Mouse (Mus musculus) liver, postnatal 0 days (tissue): ENCODE results near the gene Hacd2.

Experiments
- CTCF ChIP-seq: sonication (generic); IDR thresholded peaks from 2 replicates; pipeline ENCODE4 v1.5.1; 2016; ENCODE audit warnings: antibody characterized with exemption, low read depth
- EP300 ChIP-seq: IDR thresholded peaks from 2 replicates; pipeline ENCODE4 v1.6.1; 2016; ENCODE audit warnings: antibody characterized with exemption, low read depth, mild to moderate bottlenecking

- TF ChIP-seq CTCF (no peak), EP300 (no peak)
Observed at GRCm38 (mm10) chr16:34985031-34985346, 37.2 kb upstream of the Hacd2 start.
